Mouse (Mus musculus): ENCODE results near the gene Sart1. TPM values are rescaled to one million over a fixed set of nuclear protein-coding genes. Genes with fewer than 3 reads are reported as not detected.

The Sart1 gene
- 2.7 TPM for polyA plus RNA-seq (2014; fragmentation: Illumina TruSeq; extraction: RNeasy Lipid Tissue Mini Kit (QIAGEN cat#74804); ENCODE audit: low read depth, low replicate concordance)

GRCm38 (mm10) chr19:5388588-5389242 lies at the start of gene Sart1:
Gene Sart1, minus strand, starts transcription at chr19:5388703.

GRCm38 (mm10) chr19:5424782-5425741 lies 36.6 kb upstream of the Sart1 start, which contains the start of the genes Drap1 and AI837181:
Gene Drap1, minus strand, starts transcription at chr19:5424979.
Gene AI837181, plus strand, starts transcription at chr19:5425144.

DNA sequence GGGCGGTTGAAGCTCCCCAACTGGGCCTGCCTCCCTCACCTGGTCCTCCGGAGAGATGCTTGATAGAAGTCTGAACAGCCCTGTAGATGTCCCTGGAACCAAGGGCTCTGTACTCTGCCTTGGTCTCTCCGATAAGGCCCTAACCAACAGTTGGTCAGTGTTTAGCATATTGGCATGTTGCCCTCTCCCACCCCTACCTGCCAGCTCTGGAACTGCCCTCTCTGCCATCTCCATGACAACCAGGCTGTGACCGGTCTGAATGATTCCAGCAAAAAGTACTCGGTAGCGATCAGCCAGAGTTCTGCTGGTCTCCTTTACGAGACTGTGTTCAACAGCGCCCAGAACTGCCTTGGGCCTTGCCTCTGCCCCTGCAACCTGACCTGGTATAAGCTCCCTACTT lies 13.8 kb upstream of the Sart1 start, which contains the start of gene Tsga10ip:
Tsga10ip (minus strand) TSS at position 234 of the 400 bp plus-strand sequence.

DNA sequence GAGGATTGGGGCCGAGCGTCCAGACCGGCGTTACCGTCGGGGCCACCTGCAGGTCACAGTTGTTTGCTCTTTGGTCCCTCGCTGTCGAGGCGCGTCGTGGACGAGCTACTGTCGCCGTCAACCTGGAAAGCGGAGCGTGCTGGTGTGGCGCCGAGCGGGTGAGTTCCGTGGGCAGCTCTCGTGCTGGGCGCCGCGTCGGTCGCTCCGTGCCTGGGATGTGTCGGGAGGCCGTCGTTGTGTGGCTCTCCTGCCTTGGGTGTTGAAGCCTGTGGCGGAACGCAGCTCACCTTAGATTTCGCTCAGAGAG lies 21.5 kb downstream of the Sart1 start, which contains the start of gene Banf1:
Banf1 (minus strand) TSS at position 116 of the 307 bp plus-strand sequence.

GRCm38 (mm10) chr19:5366175-5367052 lies 22.1 kb downstream of the Sart1 start, which contains the start of gene Eif1ad:
Gene Eif1ad, plus strand, starts transcription at chr19:5366741.

GRCm38 (mm10) chr19:5349502-5349873 lies 39.0 kb downstream of the Sart1 start, which contains the start of gene Cst6:
Gene Cst6, minus strand, starts transcription at chr19:5349574.

DNA sequence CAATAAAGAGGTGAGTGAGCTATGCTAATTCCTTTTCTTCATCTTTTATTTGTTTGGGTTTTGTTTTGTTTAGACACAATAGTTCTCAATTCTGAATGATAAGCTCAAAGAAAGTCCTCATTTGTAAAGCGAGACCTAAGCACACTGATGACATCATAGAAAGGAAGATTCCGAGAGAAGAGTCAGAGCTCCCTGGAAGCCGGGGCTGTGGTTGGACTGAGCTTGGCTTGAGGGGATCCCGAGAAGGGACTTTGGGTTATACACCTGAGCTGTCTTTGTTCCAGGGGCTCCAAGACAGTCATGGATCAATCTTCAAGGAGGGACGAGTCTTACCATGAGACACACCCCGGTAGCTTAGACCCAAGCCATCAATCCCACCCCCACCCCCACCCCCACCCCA lies 53.1 kb downstream of the Sart1 start, which contains the start of gene Catsper1:
Catsper1 (plus strand) TSS at position 301 of the 400 bp plus-strand sequence.

Other genes with a start within 250 kb of the Sart1 start
- gene Pacs1, start 115.6 kb downstream of the Sart1 start, polyA plus RNA-seq (2014; fragmentation: Illumina TruSeq; extraction: RNeasy Lipid Tissue Mini Kit (QIAGEN cat#74804); ENCODE audit: low read depth, low replicate concordance) = 44.3 TPM
- 42.7 TPM for gene Sf3b2, start 93.2 kb downstream of the Sart1 start, polyA plus RNA-seq (2014; fragmentation: Illumina TruSeq; extraction: RNeasy Lipid Tissue Mini Kit (QIAGEN cat#74804); ENCODE audit: low read depth, low replicate concordance)
- 0.18 TPM for gene Gal3st3, start 90.4 kb downstream of the Sart1 start, polyA plus RNA-seq (2014; fragmentation: Illumina TruSeq; extraction: RNeasy Lipid Tissue Mini Kit (QIAGEN cat#74804); ENCODE audit: low read depth, low replicate concordance)
- gene Catsper1, start 53.0 kb downstream of the Sart1 start, polyA plus RNA-seq (2014; fragmentation: Illumina TruSeq; extraction: RNeasy Lipid Tissue Mini Kit (QIAGEN cat#74804); ENCODE audit: low read depth, low replicate concordance) = 41.2 TPM
- gene Cst6, start 39.1 kb downstream of the Sart1 start, polyA plus RNA-seq (2014; fragmentation: Illumina TruSeq; extraction: RNeasy Lipid Tissue Mini Kit (QIAGEN cat#74804); ENCODE audit: low read depth, low replicate concordance) = not detected
- gene Eif1ad, start 22.0 kb downstream of the Sart1 start, polyA plus RNA-seq (2014; fragmentation: Illumina TruSeq; extraction: RNeasy Lipid Tissue Mini Kit (QIAGEN cat#74804); ENCODE audit: low read depth, low replicate concordance) = 13.1 TPM
- 12.7 TPM for gene Banf1, start 21.5 kb downstream of the Sart1 start, polyA plus RNA-seq (2014; fragmentation: Illumina TruSeq; extraction: RNeasy Lipid Tissue Mini Kit (QIAGEN cat#74804); ENCODE audit: low read depth, low replicate concordance)
- gene Tsga10ip, start 13.8 kb upstream of the Sart1 start, polyA plus RNA-seq (2014; fragmentation: Illumina TruSeq; extraction: RNeasy Lipid Tissue Mini Kit (QIAGEN cat#74804); ENCODE audit: low read depth, low replicate concordance) = 27.1 TPM
- 20.5 TPM for gene Drap1, start 36.3 kb upstream of the Sart1 start, polyA plus RNA-seq (2014; fragmentation: Illumina TruSeq; extraction: RNeasy Lipid Tissue Mini Kit (QIAGEN cat#74804); ENCODE audit: low read depth, low replicate concordance)
- 0.76 TPM for gene AI837181, start 36.4 kb upstream of the Sart1 start, polyA plus RNA-seq (2014; fragmentation: Illumina TruSeq; extraction: RNeasy Lipid Tissue Mini Kit (QIAGEN cat#74804); ENCODE audit: low read depth, low replicate concordance)
- 0.57 TPM for gene Fosl1, start 58.8 kb upstream of the Sart1 start, polyA plus RNA-seq (2014; fragmentation: Illumina TruSeq; extraction: RNeasy Lipid Tissue Mini Kit (QIAGEN cat#74804); ENCODE audit: low read depth, low replicate concordance)
- 0.14 TPM for gene Ccdc85b, start 69.2 kb upstream of the Sart1 start, polyA plus RNA-seq (2014; fragmentation: Illumina TruSeq; extraction: RNeasy Lipid Tissue Mini Kit (QIAGEN cat#74804); ENCODE audit: low read depth, low replicate concordance)
- 5.3 TPM for gene Fibp, start 71.9 kb upstream of the Sart1 start, polyA plus RNA-seq (2014; fragmentation: Illumina TruSeq; extraction: RNeasy Lipid Tissue Mini Kit (QIAGEN cat#74804); ENCODE audit: low read depth, low replicate concordance)
- gene Ctsw, start 79.8 kb upstream of the Sart1 start, polyA plus RNA-seq (2014; fragmentation: Illumina TruSeq; extraction: RNeasy Lipid Tissue Mini Kit (QIAGEN cat#74804); ENCODE audit: low read depth, low replicate concordance) = not detected
- gene Efemp2, start 85.3 kb upstream of the Sart1 start, polyA plus RNA-seq (2014; fragmentation: Illumina TruSeq; extraction: RNeasy Lipid Tissue Mini Kit (QIAGEN cat#74804); ENCODE audit: low read depth, low replicate concordance) = 0.52 TPM
- gene Mus81, start 99.7 kb upstream of the Sart1 start, polyA plus RNA-seq (2014; fragmentation: Illumina TruSeq; extraction: RNeasy Lipid Tissue Mini Kit (QIAGEN cat#74804); ENCODE audit: low read depth, low replicate concordance) = 1.2 TPM
- 118 TPM for gene Cfl1, start 101.8 kb upstream of the Sart1 start, polyA plus RNA-seq (2014; fragmentation: Illumina TruSeq; extraction: RNeasy Lipid Tissue Mini Kit (QIAGEN cat#74804); ENCODE audit: low read depth, low replicate concordance)
- 127 TPM for gene 1700020D05Rik, start 115.1 kb upstream of the Sart1 start, polyA plus RNA-seq (2014; fragmentation: Illumina TruSeq; extraction: RNeasy Lipid Tissue Mini Kit (QIAGEN cat#74804); ENCODE audit: low read depth, low replicate concordance)
- gene Snx32, start 121.8 kb upstream of the Sart1 start, polyA plus RNA-seq (2014; fragmentation: Illumina TruSeq; extraction: RNeasy Lipid Tissue Mini Kit (QIAGEN cat#74804); ENCODE audit: low read depth, low replicate concordance) = 0.91 TPM
- 1.9 TPM for gene Ovol1, start 171.9 kb upstream of the Sart1 start, polyA plus RNA-seq (2014; fragmentation: Illumina TruSeq; extraction: RNeasy Lipid Tissue Mini Kit (QIAGEN cat#74804); ENCODE audit: low read depth, low replicate concordance)
- not detected for gene Ap5b1, start 179.3 kb upstream of the Sart1 start, polyA plus RNA-seq (2014; fragmentation: Illumina TruSeq; extraction: RNeasy Lipid Tissue Mini Kit (QIAGEN cat#74804); ENCODE audit: low read depth, low replicate concordance)
- gene Rnaseh2c, start 213.2 kb upstream of the Sart1 start, polyA plus RNA-seq (2014; fragmentation: Illumina TruSeq; extraction: RNeasy Lipid Tissue Mini Kit (QIAGEN cat#74804); ENCODE audit: low read depth, low replicate concordance) = 0.25 TPM
- 52.9 TPM for gene Kat5, start 221.5 kb upstream of the Sart1 start, polyA plus RNA-seq (2014; fragmentation: Illumina TruSeq; extraction: RNeasy Lipid Tissue Mini Kit (QIAGEN cat#74804); ENCODE audit: low read depth, low replicate concordance)
- gene Rela, start 248.8 kb upstream of the Sart1 start, polyA plus RNA-seq (2014; fragmentation: Illumina TruSeq; extraction: RNeasy Lipid Tissue Mini Kit (QIAGEN cat#74804); ENCODE audit: low read depth, low replicate concordance) = 1.1 TPM

Data from testis, adult 10 weeks (tissue).